ENCODE assay signal across 25 mouse cellular contexts in the genomic region with DNA sequence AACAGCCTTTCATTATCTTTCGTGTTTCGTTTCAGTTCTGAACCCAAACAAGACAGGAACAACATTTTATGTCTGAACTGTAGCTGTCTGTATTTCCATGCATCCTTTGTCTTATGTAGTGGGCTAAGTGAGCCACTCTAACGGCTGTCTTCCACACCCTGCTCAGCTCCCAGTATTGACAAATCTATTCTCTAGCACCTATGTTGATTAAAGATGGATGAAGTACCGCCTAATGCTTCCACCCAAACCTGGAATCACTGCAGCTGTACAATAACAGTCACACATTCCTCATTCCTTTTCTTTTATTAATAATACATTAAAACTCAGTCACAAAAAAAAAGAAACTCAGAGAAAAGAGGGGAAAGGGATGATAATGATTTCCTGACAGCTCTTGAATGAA.
"Had no signal": no experiment of that assay in that cellular context is flagged by ENCODE, and none has a peak within 500 bp of the region (broad histone marks: within the 10 kb centered on the region; RNA-seq: fewer than 3 reads in every experiment).

No protein-coding gene starts in this region.

- H3K27me3 ChIP-seq: heart, embryonic 13.5 days; heart, embryonic 15.5 days; hindbrain, embryonic 13.5 days; hindbrain, embryonic 15.5 days; kidney, embryonic 15.5 days; limb, embryonic 12.5 days had no signal

- H3K27ac ChIP-seq: heart, adult 2 months; heart, embryonic 13.5 days; heart, embryonic 15.5 days; hindbrain, embryonic 13.5 days; hindbrain, embryonic 15.5 days; hindbrain, postnatal 0 days; kidney, embryonic 15.5 days; kidney, postnatal 0 days; limb, embryonic 10.5 days; limb, embryonic 12.5 days had no signal

- H3K9me3 ChIP-seq: heart, embryonic 13.5 days; heart, embryonic 15.5 days; hindbrain, embryonic 13.5 days; hindbrain, embryonic 15.5 days; kidney, embryonic 15.5 days; limb, embryonic 10.5 days; limb, embryonic 12.5 days had no signal

- H3K4me2 ChIP-seq: heart, embryonic 11.5 days; heart, embryonic 13.5 days; heart, embryonic 15.5 days; hindbrain, embryonic 13.5 days; hindbrain, embryonic 15.5 days; kidney, embryonic 15.5 days; limb, embryonic 12.5 days had no signal

- H3K36me3 ChIP-seq: heart, embryonic 13.5 days; heart, embryonic 15.5 days; hindbrain, embryonic 13.5 days; hindbrain, embryonic 15.5 days; kidney, embryonic 15.5 days; limb, embryonic 10.5 days; limb, embryonic 12.5 days had no signal

- H3K4me3 ChIP-seq: heart, adult 2 months; heart, embryonic 13.5 days; heart, embryonic 15.5 days; hindbrain, embryonic 13.5 days; hindbrain, embryonic 15.5 days; kidney, embryonic 15.5 days; limb, embryonic 10.5 days; limb, embryonic 12.5 days had no signal

- DNase-seq: gastrocnemius, postnatal 14 days; gastrocnemius, postnatal 36 days; heart, adult 11 months; heart, adult 2 months; heart, postnatal 14 days; heart, postnatal 36 days; kidney, adult 11 months; kidney, adult 2 months; kidney, adult 9 months; kidney, postnatal 14 days; kidney, postnatal 36 days; layer of hippocampus, adult 9-11 months; layer of hippocampus, postnatal 36 days; liver had no signal

- ATAC-seq: hindbrain, postnatal 0 days; intestine, embryonic 16.5 days had no signal

- H3K9ac ChIP-seq: heart, embryonic 13.5 days; heart, embryonic 15.5 days; hindbrain, embryonic 13.5 days; hindbrain, embryonic 15.5 days; kidney, embryonic 15.5 days; limb, embryonic 12.5 days had no signal

- H3K4me1 ChIP-seq: heart, embryonic 13.5 days; heart, embryonic 15.5 days; hindbrain, embryonic 13.5 days; hindbrain, embryonic 15.5 days; kidney, embryonic 15.5 days; limb, embryonic 10.5 days; limb, embryonic 12.5 days had no signal
